Mouse (Mus musculus) left cerebral cortex, postnatal 25 days (tissue): ENCODE results near the gene Emilin2. TPM values are rescaled to one million over a fixed set of nuclear protein-coding genes. Genes with fewer than 3 reads are reported as not detected.
"Not testable (repeated sequence)": the region's sequence is repeated elsewhere in the genome, so short reads cannot be mapped to it uniquely, and the experiment has no call there.

Experiments
- DNase-seq, 2 experiments: peaks; one replicate each; pipeline ENCODE4 v3.0.0; 2022; ENCODE audit warnings: low spot score in 2 of 2, mixed read lengths in 1 of 2
- intact Hi-C: fragments of 180-260 bp; cut with DNase I; formaldehyde crosslinking; loops from one replicate; pipeline ENCODE4 v1.15.1; 2025
- total RNA-seq, 2 experiments: library from RNA; stranded (reverse); gene quantifications; 2 replicates each; pipeline ENCODE4 v1.2.3; 2021

The Emilin2 gene
- 1 to 10 TPM; 1.9 to 2.5 TPM for total RNA-seq

DNA sequence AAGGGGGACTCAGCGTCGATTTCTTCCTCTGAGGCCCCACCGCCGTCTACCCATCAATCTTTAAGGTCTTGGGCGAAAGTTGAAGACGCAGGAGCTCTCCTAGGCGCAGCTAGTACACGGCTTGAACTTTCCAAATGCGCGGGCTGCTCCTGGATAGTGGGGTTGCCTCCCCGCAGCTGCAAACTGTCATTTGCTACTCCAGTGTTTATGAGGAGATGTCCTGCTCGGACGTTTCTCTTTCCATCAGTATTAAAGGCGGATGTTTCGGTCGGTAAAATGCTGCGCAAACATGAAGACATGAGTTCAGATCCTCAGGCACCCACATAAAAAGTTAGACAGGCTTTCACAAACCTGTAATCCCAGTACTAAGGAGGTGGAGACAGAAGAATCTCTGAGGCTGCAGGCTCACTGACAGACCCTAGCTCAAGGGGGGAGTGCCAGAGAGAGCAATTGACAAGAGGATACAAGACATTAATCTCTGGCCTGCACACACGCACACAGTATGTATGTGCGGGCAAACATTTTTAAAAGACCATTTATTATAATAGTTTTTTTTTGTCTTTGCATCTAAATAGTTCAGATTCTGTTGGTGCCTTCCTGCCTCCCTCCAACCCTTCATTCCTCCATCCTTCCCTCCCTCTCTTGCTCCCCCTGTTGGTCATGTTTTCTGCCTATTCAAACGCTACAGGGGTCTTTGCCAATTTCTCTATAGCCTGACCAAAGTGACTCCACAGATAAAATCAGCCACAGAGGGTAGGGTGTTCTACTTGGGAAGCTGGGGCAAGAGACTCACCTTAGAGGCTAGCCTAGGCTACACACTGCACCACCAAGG lies at the start of gene Emilin2:
TSS of gene Emilin2 (minus strand) at position 639 of the 832 bp plus-strand sequence.
- intact Hi-C loops = no loop called here
- no peak for DNase-seq

- no peak for DNase-seq
- intact Hi-C loops = no loop called here
Measured at GRCm38 (mm10) chr17:71355526-71355925, 43.7 kb upstream of the Emilin2 start.

- DNase-seq = no peak
- intact Hi-C loops = no loop called here
Measured at GRCm38 (mm10) chr17:71354205-71354604, 42.4 kb upstream of the Emilin2 start.

DNA sequence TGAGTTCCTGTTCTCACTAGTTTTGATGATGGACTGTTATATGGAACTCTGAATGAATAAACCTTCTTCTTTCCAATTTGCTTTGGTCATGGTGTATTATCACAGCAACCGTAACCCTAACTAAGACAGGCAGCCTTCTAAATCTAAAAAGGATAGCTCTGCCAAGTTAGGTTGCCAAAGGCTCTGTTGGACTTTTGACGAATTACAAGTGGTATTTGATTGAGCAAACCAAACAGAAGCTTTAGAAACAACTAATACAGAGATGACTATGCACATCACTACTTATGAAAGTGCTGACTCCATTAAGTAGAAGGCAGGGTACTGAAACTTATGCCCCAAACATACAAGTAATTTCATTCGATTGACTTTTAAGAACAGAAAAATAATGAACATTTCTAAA lies 36.4 kb upstream of the Emilin2 start:
- no peak for DNase-seq
- intact Hi-C loops = no loop called here

GRCm38 (mm10) chr17:71342006-71342405 lies 30.2 kb upstream of the Emilin2 start:
- intact Hi-C loops = no loop called here
- no peak for DNase-seq

DNA sequence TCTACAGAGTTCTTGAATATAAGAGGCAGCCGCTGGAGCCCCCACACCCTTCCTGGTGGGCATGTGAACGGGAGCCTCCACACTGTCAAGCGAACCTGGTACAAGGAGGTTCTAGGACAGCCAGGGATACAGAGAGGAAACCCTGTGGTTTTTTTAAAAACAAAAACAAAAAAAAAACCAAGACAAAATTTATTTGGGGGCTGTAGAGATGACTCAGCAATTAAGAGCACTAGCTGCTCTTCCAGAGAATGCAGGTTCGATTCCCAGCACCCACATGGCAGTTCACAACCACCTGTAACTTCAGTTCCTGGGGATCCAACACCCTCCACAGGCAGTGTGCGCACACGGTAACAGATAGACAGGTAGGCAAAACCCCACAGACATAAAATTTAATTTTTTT lies 26.8 kb upstream of the Emilin2 start:
- intact Hi-C loops = no loop called here

DNA sequence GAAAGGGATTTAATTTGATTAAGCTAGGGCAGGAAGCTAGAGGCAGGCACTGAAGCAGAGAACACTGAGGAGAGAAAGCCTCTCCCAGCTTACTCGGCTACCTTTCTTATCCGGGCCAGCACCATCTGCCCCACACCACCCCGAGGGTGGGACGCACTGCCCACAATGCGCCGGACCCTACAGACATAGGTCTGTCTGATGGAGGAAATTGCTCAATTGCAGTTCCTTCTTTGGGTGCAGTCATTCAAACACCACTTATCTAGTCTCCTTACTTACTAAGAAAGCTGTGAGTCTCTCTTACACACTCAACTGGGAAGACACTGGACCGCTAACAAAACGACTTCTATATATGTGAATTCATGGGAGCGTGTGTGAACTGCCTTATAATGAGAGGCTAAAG lies 25.8 kb upstream of the Emilin2 start:
- intact Hi-C loops = no loop called here
- no peak for DNase-seq

More for the DNA sequence above, 26.8 kb upstream of the Emilin2 start:
- DNase-seq = no peak

- DNase-seq = no peak
- intact Hi-C loops = no loop called here
Measured at GRCm38 (mm10) chr17:71336421-71336820, 24.6 kb upstream of the Emilin2 start.

- intact Hi-C loops = no loop called here
Measured at GRCm38 (mm10) chr17:71332298-71332697, 20.5 kb upstream of the Emilin2 start.

DNA sequence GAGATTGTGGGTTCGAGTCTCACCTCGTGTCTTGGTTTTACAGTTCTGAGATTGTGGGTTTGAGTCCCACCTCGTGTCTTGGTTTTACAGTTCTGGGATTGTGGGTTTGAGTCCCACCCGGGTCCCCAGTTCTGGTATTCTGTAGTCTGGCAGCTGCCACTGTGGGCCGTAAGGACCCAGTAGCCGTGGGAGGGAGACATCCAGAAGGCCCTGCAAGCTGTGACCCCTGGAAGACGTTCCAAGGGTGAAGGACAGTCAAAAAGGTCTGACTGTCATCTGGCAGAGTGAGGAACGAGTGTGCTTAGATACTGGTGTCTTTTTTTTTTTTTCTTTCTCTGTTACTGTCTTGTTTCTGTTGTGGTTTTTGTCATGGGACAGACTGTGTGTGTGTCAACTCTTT lies 9.0 kb upstream of the Emilin2 start:
- intact Hi-C loops, DNase-seq: not testable (repeated sequence)

More at GRCm38 (mm10) chr17:71332298-71332697, 20.5 kb upstream of the Emilin2 start:
- no peak for DNase-seq

GRCm38 (mm10) chr17:71319361-71319760 lies 7.6 kb upstream of the Emilin2 start:
- DNase-seq = no peak
- intact Hi-C loops = no loop called here

GRCm38 (mm10) chr17:71317571-71317970 lies 5.8 kb upstream of the Emilin2 start:
- DNase-seq = no peak

GRCm38 (mm10) chr17:71314315-71314714 lies 2.5 kb upstream of the Emilin2 start:
- intact Hi-C loops = no loop called here
- DNase-seq = no peak

More at GRCm38 (mm10) chr17:71317571-71317970, 5.8 kb upstream of the Emilin2 start:
- intact Hi-C loops = no loop called here

GRCm38 (mm10) chr17:71310486-71311339 lies 1.1 kb downstream of the Emilin2 start:
- intact Hi-C loops = no loop called here
- DNase-seq = peak in 1 of 2 experiments; percentile 4

DNA sequence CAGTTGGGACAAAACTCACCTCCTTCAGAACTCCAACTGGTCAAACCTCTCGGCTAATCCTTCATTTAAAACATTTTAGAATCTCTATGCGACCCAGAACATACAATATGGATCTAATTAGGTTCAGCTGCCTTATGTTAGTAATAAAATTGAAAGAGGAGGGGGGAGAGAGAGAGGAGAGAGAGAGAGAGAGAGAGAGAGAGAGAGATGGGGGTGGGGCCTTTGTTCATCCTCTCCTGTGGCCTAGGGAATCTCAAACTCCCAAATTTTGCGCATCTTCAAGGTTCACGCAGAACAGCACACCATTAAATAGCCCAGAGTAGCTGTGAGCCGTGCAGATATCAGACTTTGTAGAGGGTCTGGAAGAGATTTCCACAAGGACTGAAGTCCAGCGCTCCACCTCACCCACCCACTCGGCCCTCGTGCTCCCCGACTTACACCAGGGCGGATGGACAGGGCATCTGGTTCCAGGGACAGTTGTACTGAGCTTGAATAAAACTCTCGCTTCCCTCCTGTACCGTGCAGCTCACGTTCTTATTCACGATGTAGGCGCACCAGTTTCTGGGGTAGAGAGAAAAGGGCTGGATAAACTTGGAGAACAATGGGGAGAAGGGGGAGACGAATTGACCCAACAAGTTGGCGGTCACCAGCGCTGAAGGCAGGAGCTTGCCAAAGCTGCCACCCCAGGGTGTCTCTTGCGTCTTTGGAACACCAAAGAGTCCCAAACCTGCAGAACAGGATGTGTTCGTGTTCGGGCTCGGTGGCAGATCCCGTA lies 1.9 kb downstream of the Emilin2 start:
- intact Hi-C loops = no loop called here
- no peak for DNase-seq

- DNase-seq = no peak
- intact Hi-C loops = no loop called here
Measured at GRCm38 (mm10) chr17:71309141-71309540, 2.6 kb downstream of the Emilin2 start.

GRCm38 (mm10) chr17:71308296-71308695 lies 3.5 kb downstream of the Emilin2 start:
- intact Hi-C loops = no loop called here
- DNase-seq = no peak

GRCm38 (mm10) chr17:71307251-71307790 lies 4.5 kb downstream of the Emilin2 start:
- intact Hi-C loops = no loop called here
- DNase-seq = no peak

DNA sequence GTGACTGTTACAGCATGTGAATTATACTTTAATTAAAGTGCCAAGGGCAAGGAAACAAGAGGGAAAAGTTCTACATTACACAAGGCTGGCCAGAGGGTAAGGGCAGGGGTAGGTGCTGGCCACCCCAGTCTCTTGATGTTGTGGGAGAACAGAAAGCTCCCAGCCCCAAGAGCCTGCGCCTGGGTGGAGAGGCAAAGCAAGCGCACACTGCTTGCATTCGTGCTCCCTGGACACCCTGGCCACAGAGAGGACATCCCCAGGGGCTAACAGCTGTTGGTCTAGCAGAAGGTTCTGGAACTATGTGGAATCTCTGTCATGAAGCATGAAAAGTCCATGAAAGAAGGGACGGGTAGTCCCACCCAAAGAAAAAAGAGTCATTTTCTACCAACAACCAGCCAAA lies 5.1 kb downstream of the Emilin2 start:
- DNase-seq = no peak
- intact Hi-C loops = no loop called here

DNA sequence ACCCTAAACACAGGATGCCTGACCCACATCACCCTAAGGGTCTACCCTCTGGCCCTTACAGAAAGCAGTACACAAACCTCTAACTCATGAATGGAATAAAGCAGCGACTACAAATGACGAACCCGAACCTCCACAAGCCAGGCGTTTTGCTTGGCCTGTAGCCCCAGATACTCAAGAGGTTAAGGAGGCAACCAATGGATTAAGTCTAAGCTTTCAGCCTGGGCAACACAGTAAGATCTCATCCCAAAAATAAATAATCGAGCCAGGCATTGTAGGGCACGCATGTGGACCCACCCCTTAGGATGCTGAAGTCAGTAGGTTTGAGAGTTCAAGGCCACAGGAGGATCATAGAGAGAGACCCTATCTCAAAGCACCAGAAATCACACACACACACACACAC lies 5.7 kb downstream of the Emilin2 start:
- intact Hi-C loops = no loop called here
- no peak for DNase-seq
